In genomic region chr4:12538694-12539121, GRCm38 (mm10) we compare ENCODE assay signal across 7 mouse cellular contexts.
DNase-seq lines count a peak whose midpoint lies in the region; ATAC-seq lines count a peak whose summit lies in the region.

No protein-coding gene starts in this region.

- H3K9ac ChIP-seq in midbrain, embryonic 13.5 days (replicated peaks): peak overlapping the region; percentile 54; the same call in 1 of the 2 replicates

- no peaks in the 10 kb centered on the region for H3K27me3 ChIP-seq in midbrain, embryonic 13.5 days

- H3K4me3 ChIP-seq in midbrain, embryonic 13.5 days (replicated peaks): peak overlapping the region; percentile 19

- H3K4me2 ChIP-seq in midbrain, embryonic 13.5 days (replicated peaks): peak overlapping the region; percentile 50

- WGBS in midbrain, embryonic 13.5 days: 4% methylated on average over 4 of the region's 4 CpGs

- no peaks in the 10 kb centered on the region for H3K9me3 ChIP-seq in midbrain, embryonic 13.5 days

- H3K27ac ChIP-seq in midbrain, embryonic 13.5 days: peak overlapping the region; percentile 92

- DNase-seq in ZHBTc4 (ENCODE audit: low read depth, low spot score) (peak; percentile 36), MN1 (ENCODE audit: low spot score) (no peak)
- peak; percentile 32 for DNase-seq in cerebellum, adult 8-10 months
- DNase-seq in hindlimb bud, embryonic 11.5 days (ENCODE audit: extremely low spot score, low read depth, low spot score): peak; percentile 20
- peak; percentile 22 to 25 for DNase-seq in left cerebral cortex, adult 8-10 months (ENCODE audit: low spot score in 2 of 2)

- H3K36me3 ChIP-seq in midbrain, embryonic 13.5 days: no peaks in the 10 kb centered on the region

- peaks cover 47% of the 10 kb centered on the region for H3K4me1 ChIP-seq in midbrain, embryonic 13.5 days (replicated peaks)

- ATAC-seq in frontal cortex, adult (ENCODE audit: low TSS enrichment): peak; percentile 95
- ATAC-seq in midbrain, embryonic 13.5 days: peak; percentile 90
